15 mouse cellular contexts compared by ENCODE assay signal in genomic region chr14:16314842-16315241, GRCm38 (mm10). TPM values are rescaled to one million over a fixed set of nuclear protein-coding genes. Genes with fewer than 3 reads are reported as not detected.
DNase-seq lines count a peak whose midpoint lies in the region; ATAC-seq and TF ChIP-seq lines count a peak whose summit lies in the region.
"Had no signal": no experiment of that assay in that cellular context is flagged by ENCODE, and none has a peak within 500 bp of the region (broad histone marks: within the 10 kb centered on the region; RNA-seq: fewer than 3 reads in every experiment).

No protein-coding gene starts in this region.

- H3K9me3 ChIP-seq in liver, embryonic 11.5 days (ENCODE audit: control insufficient read depth, low read length) = no peaks in the 10 kb centered on the region
- H3K9me3 ChIP-seq in liver, postnatal 0 days (ENCODE audit: low read length) = no peaks in the 10 kb centered on the region
- H3K9me3 ChIP-seq: embryonic facial prominence, embryonic 13.5 days; heart, embryonic 13.5 days had no signal

- no peaks in the 10 kb centered on the region for H3K27me3 ChIP-seq in heart, adult 2 months (ENCODE audit: control insufficient read depth, insufficient read depth, low read length)
- no peaks in the 10 kb centered on the region for H3K27me3 ChIP-seq in liver, embryonic 11.5 days (replicated peaks; ENCODE audit: control insufficient read depth, insufficient read depth, low read length)
- no peaks in the 10 kb centered on the region for H3K27me3 ChIP-seq in liver, postnatal 0 days (ENCODE audit: insufficient read depth, low read length)
- H3K27me3 ChIP-seq: embryonic facial prominence, embryonic 13.5 days; heart, embryonic 13.5 days had no signal

- no peak for TF ChIP-seq POLR2A in heart, adult 2 months (IDR thresholded peaks at IDR 0.05; ENCODE audit: insufficient read depth, low read depth, low read length)

- 61% methylated on average over 2 of the region's 2 CpGs for WGBS in heart, adult 2 months
- 64% methylated on average over 2 of the region's 2 CpGs for WGBS in liver, embryonic 11.5 days
- 49% methylated on average over 2 of the region's 2 CpGs for WGBS in liver, postnatal 0 days (ENCODE audit: insufficient replicate concordance)

- no peak for TF ChIP-seq CTCF in heart, adult 2 months (IDR thresholded peaks at IDR 0.05)
- TF ChIP-seq CTCF in liver, postnatal 0 days (IDR thresholded peaks at IDR 0.05; ENCODE audit: low read depth) = no peak

- H3K27ac ChIP-seq in heart, adult 2 months = peak overlapping the region; percentile 72
- H3K27ac ChIP-seq in liver, embryonic 11.5 days (ENCODE audit: low read depth, low read length) = no peak overlapping the region
- no peak overlapping the region for H3K27ac ChIP-seq in liver, postnatal 0 days (ENCODE audit: low read depth)
- H3K27ac ChIP-seq: embryonic facial prominence, embryonic 13.5 days; hindbrain, postnatal 0 days had no signal

- no peak for DNase-seq in heart, adult 2 months
- no peak for DNase-seq in heart, postnatal 36 days
- no peak for DNase-seq in liver, embryonic 11.5 days (ENCODE audit: low spot score)
- DNase-seq in liver = no peak
- DNase-seq in liver, postnatal 0 days = no peak
- no peak for DNase-seq in urinary bladder, adult 18-20 months (ENCODE audit: low spot score in 2 of 2)
- no peak for DNase-seq in left cerebral cortex, postnatal 4 days
- DNase-seq: adrenal gland, postnatal 25 days; cerebellum, postnatal 25 days; forebrain, postnatal 0 days; gastrocnemius, postnatal 10 days had no signal

- TF ChIP-seq EP300 in heart, adult 2 months (IDR thresholded peaks at IDR 0.05; ENCODE audit: insufficient read depth, low read depth, low read length) = no peak
- peak; percentile 87 for TF ChIP-seq EP300 in liver, postnatal 0 days (IDR thresholded peaks at IDR 0.05; ENCODE audit: low read depth)

- no peak overlapping the region for H3K9ac ChIP-seq in heart, adult 2 months (ENCODE audit: low read depth, low read length)
- no peak overlapping the region for H3K9ac ChIP-seq in liver, embryonic 11.5 days (ENCODE audit: low read depth, low read length)
- no peak overlapping the region for H3K9ac ChIP-seq in liver, postnatal 0 days (replicated peaks)
- H3K9ac ChIP-seq: embryonic facial prominence, embryonic 13.5 days; forebrain, postnatal 0 days; heart, embryonic 13.5 days had no signal

- peak; percentile 84 for ATAC-seq in liver, embryonic 11.5 days (replicated peaks; ENCODE audit: low FRiP score)
- ATAC-seq in erythroid progenitor cell, adult 5-6 weeks (replicated peaks; ENCODE audit: low FRiP score, poor library complexity, severe bottlenecking) = peak; percentile 44; the same call in 1 of the 2 replicates
- ATAC-seq in liver, postnatal 0 days = peak; percentile 83

- no peaks in the 10 kb centered on the region for H3K79me2 ChIP-seq in heart, adult 2 months (replicated peaks; ENCODE audit: control insufficient read depth, insufficient read depth, low read length)

- no peak overlapping the region for H3K4me2 ChIP-seq in liver, embryonic 11.5 days
- H3K4me2 ChIP-seq in liver, postnatal 0 days (ENCODE audit: low read depth, low read length) = no peak overlapping the region
- H3K4me2 ChIP-seq: embryonic facial prominence, embryonic 13.5 days; heart, embryonic 13.5 days had no signal

- H3K4me3 ChIP-seq in heart, adult 2 months = no peak overlapping the region
- H3K4me3 ChIP-seq in liver, embryonic 11.5 days (ENCODE audit: low read depth, low read length) = no peak overlapping the region
- H3K4me3 ChIP-seq in liver, postnatal 0 days (ENCODE audit: low read depth, low read length) = no peak overlapping the region
- H3K4me3 ChIP-seq: embryonic facial prominence, embryonic 13.5 days; heart, embryonic 13.5 days had no signal

- intact Hi-C loops in heart, adult 2 months (cut with DNase I) = loop anchor here (5.0 kb wide), 2 partner anchors 38 to 47 kb away; no protein-coding TSS in a partner anchor
- intact Hi-C loops in heart, postnatal 36 days (cut with DNase I) = no loop called here
- intact Hi-C loops in left cerebral cortex, postnatal 4 days (cut with DNase I) = no loop called here

- H3K36me3 ChIP-seq in heart, adult 2 months (ENCODE audit: control insufficient read depth, insufficient read depth, low read length) = peaks cover 8% of the 10 kb centered on the region
- no peaks in the 10 kb centered on the region for H3K36me3 ChIP-seq in liver, embryonic 11.5 days (ENCODE audit: control insufficient read depth, insufficient read depth, low read length)
- H3K36me3 ChIP-seq in liver, postnatal 0 days (replicated peaks; ENCODE audit: insufficient read depth, low read length) = no peaks in the 10 kb centered on the region
- H3K36me3 ChIP-seq: embryonic facial prominence, embryonic 13.5 days had no signal

- H3K4me1 ChIP-seq in heart, adult 2 months (ENCODE audit: control insufficient read depth, insufficient read depth, low read length) = peaks cover 8% of the 10 kb centered on the region
- no peaks in the 10 kb centered on the region for H3K4me1 ChIP-seq in liver, embryonic 11.5 days (replicated peaks; ENCODE audit: control insufficient read depth, insufficient read depth, low read length)
- H3K4me1 ChIP-seq in liver, postnatal 0 days (ENCODE audit: insufficient read depth) = no peaks in the 10 kb centered on the region
- H3K4me1 ChIP-seq: embryonic facial prominence, embryonic 13.5 days had no signal

RNA-seq across cellular contexts. Expression of gene Top2b, which starts 50.1 kb away (rescaled TPM):
- total RNA-seq in heart, adult 2 months (2021) = 10 to 100 TPM; 49.1 to 55.1 TPM
- 9.9 and 30.3 TPM in 2 replicates for polyA plus RNA-seq in heart, adult 2 months (2012; rRNA removed)
- total RNA-seq in heart, postnatal 36 days (2021) = 10 to 100 TPM; 51.0 to 67.2 TPM
- 67.8 and 72.4 TPM in 2 replicates for polyA plus RNA-seq in liver, embryonic 11.5 days (2014; fragmentation: Nextera tagmentation; extraction: Ambion mirVana)
- 44.7 and 55.3 TPM in 2 replicates for total RNA-seq in erythroid progenitor cell, adult 5-6 weeks (2015; ENCODE audit: low replicate concordance)
- 84.9 and 133 TPM in 2 replicates for total RNA-seq in erythroid progenitor cell, adult 5-6 weeks (2017; ENCODE audit: low replicate concordance)
- 8.8 and 9.3 TPM in 2 replicates for polyA plus RNA-seq in liver, postnatal 0 days (2015; fragmentation: Nextera tagmentation; extraction: Ambion mirVana)
- total RNA-seq in left cerebral cortex, postnatal 4 days (2021) = 100 to 1,000 TPM; 220 to 249 TPM
